Mouse (Mus musculus) MEL (cell line): ENCODE results near the gene 1500009L16Rik.

Experiments
- CTCF ChIP-seq, 3 experiments: IDR thresholded peaks in 2 of 3; conservative IDR thresholded peaks in 1 of 3; 2 replicates each; pipeline ENCODE4 v1.5.1; 2011 to 2012; ENCODE audit warnings: low read length in 3 of 3, low read depth in 2 of 3, mild to moderate bottlenecking in 2 of 3, improper control_type of control experiment in 1 of 3, inconsistent platforms in 1 of 3, mixed read lengths in 1 of 3, moderate library complexity in 1 of 3; ENCODE audit not compliant: control insufficient read depth in 1 of 3, insufficient read depth in 1 of 3, poor library complexity in 1 of 3, severe bottlenecking in 1 of 3
- E2F4 ChIP-seq: IDR thresholded peaks from 2 replicates; pipeline ENCODE4 v1.6.1; 2011; ENCODE audit warnings: low read depth, low read length, improper control_type of control experiment, borderline replicate concordance
- EP300 ChIP-seq, 2 experiments: IDR thresholded peaks; 2 replicates each; pipeline ENCODE4 v1.6.1; 2011; ENCODE audit warnings: improper control_type of control experiment in 2 of 2, low read length in 2 of 2, low read depth in 1 of 2, mild to moderate bottlenecking in 1 of 2
- KAT2A ChIP-seq: conservative IDR thresholded peaks from 2 replicates; pipeline ENCODE4 v1.6.1; 2012; ENCODE audit warnings: low read depth, low read length, improper control_type of control experiment, inconsistent platforms
- MAFK ChIP-seq: IDR thresholded peaks from 2 replicates; pipeline ENCODE4 v1.6.1; 2011; ENCODE audit warnings: low read depth, mild to moderate bottlenecking, low read length, improper control_type of control experiment, borderline replicate concordance
- MAX ChIP-seq: IDR thresholded peaks from 2 replicates; pipeline ENCODE4 v1.6.1; 2011; ENCODE audit warnings: low read length, improper control_type of control experiment
- NELFE ChIP-seq: IDR thresholded peaks from 2 replicates; pipeline ENCODE4 v1.6.1; 2011; ENCODE audit warnings: low read depth, low read length, improper control_type of control experiment
- POLR2A ChIP-seq, 2 experiments: IDR thresholded peaks; 2 replicates each; pipeline ENCODE4 v1.6.1; 2011 to 2012; ENCODE audit warnings: low read length in 2 of 2, mild to moderate bottlenecking in 2 of 2, control low read depth in 1 of 2, improper control_type of control experiment in 1 of 2, low read depth in 1 of 2, moderate library complexity in 1 of 2; ENCODE audit not compliant: control insufficient read depth in 1 of 2, insufficient read depth in 1 of 2, poor library complexity in 1 of 2
- USF1 ChIP-seq: IDR thresholded peaks from 2 replicates; pipeline ENCODE4 v1.6.1; 2014; ENCODE audit warnings: low read depth, mild to moderate bottlenecking, inconsistent platforms, low read length, improper control_type of control experiment, moderate library complexity
- ZC3H11A ChIP-seq: IDR thresholded peaks from 2 replicates; pipeline ENCODE4 v1.6.1; 2012; ENCODE audit warnings: low read depth, mild to moderate bottlenecking, inconsistent platforms, low read length, improper control_type of control experiment

- TF ChIP-seq USF1 (no peak), CTCF (IDR thresholded peaks at IDR 0.05 in 2 of 3, conservative IDR thresholded peaks at IDR 0.05 in 1 of 3; ENCODE audit: control insufficient read depth in 1 of 3, insufficient read depth in 1 of 3, low read depth in 2 of 3, low read length in 3 of 3, poor library complexity in 1 of 3, severe bottlenecking in 1 of 3) (no peak), MAX (no peak), EP300 (IDR thresholded peaks at IDR 0.05; ENCODE audit: low read depth in 1 of 2, low read length in 2 of 2) (no peak), POLR2A (IDR thresholded peaks at IDR 0.05; ENCODE audit: control insufficient read depth in 1 of 2, insufficient read depth in 1 of 2, low read depth in 1 of 2, low read length in 2 of 2, poor library complexity in 1 of 2) (no peak), MAFK (no peak), NELFE (no peak), ZC3H11A (no peak), E2F4 (no peak), KAT2A (no peak)
These were observed at the start of gene 1500009L16Rik for GRCm38 (mm10) chr10:83722579-83723031.
